Mouse (Mus musculus): ENCODE data around the gene Ptcd2.
A peak's percentile ranks its signal among the peaks of the same experiment; 100 is the strongest.
"Not testable (repeated sequence)": the region's sequence is repeated elsewhere in the genome, so short reads cannot be mapped to it uniquely, and the experiment has no call there.

Gene Ptcd2

DNA sequence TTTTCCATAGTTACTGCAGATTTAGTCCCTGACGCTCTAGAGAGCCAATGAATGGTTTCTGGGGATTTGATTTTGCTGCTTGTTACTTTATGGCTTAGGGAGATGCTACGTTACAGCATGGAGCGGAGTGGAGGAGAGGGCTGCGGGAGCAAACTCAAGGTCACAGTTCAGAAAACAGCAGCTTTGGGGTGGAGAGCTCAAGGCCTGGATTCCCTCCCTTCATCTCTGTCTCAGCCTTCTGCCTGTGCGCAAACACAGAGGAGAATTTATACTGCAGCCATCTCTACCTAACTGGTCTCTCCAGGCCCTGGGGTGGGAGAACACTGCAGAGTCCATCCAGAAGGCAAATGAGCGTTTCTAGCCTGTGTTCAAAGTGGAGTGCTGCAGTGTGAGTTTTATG lies 10.6 kb upstream of the Ptcd2 start:
- no peak for DNase-seq

DNA sequence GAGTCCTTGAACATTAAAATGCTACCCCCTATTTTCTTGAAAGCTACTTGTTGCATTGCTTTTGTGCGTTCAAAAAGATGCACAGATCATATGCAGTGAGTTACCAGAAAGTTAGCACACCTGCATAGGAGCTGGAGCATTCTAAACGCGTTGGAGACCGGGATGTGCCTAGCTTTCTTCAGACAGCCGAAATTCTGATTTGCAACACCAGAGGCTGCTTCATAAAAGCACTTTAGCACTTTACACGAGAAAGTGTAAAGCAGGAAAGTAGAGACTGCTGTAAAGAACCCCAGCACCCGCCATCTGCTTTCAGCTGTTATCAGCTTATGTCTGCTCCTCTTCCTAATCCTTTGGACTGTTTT lies 9.0 kb upstream of the Ptcd2 start:
- DNase-seq: no peak

DNA sequence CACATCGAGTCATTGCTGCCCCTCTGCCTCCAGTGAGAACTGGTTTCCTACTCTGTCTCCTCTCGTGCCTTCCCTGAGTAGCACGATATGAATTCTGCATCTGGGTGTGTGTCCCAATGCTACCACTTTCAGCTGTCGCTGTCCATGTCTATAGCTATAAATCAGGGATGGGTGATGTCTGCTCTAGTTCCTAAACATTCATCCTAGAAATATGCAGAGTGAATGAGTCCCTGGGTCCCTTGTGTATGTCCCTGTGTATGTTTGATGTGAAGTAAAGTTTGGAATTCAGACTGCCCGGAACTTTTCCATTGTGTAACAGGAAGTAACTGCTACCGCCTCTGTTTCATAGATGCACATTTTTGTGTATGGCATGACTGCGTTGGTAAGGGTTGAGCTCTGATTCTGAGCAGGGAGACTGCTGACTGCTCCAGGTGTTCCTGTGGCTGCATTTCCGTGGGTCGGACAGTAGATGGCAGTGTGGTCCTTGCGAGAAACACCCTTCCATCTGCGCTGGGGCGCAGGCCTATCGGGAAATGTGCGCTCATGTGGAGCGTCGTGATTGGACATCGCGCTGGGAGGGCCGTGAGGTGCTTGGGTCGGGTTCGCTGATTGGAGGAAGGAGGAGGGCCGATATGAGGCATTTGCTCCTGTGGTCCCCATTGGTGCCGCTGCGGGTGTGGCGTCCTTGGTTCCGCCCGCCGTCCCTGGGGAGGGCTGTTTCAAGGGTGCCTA lies 8.4 kb upstream of the Ptcd2 start:
- DNase-seq: peak; percentile 98

DNA sequence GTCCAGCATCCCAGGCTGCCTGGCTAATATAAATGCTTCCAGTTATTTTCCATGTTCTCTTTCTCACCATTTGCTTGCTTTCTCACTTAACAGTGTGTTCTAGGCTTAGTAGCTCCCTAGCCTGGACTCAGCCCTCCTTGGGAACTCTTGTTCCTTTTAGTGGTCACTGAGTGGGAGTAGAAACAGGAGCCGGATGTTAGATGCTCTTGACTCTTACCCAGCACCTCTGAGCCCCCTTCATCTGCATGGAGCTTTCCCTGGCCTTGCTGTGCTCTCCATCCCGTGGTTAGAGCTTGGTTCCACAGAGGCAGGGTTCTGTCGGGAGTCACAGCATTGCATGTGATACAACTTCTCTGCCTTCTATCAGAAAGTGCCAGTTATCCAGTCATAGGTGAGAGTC lies 7.1 kb upstream of the Ptcd2 start:
- no peak for DNase-seq

DNA sequence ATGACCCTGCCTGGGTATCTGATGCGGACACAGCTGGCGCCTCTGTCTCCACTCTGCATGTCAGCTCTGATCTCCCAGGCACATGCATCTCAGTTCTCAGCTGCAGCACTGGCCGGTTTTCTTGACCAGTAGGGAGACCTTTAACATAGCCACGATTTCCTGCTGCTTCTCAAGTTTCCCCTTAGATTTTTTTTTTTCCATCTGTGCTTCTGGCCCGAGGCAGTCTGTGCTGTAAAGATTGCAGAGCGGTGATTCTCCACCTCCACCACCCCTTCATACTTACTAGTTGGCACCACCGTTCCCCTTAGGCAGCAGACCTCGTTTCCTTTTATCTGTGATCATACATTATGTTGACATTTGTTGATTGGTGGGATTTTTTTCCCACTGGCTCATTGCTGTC lies 6.7 kb upstream of the Ptcd2 start:
- no peak for DNase-seq

DNA sequence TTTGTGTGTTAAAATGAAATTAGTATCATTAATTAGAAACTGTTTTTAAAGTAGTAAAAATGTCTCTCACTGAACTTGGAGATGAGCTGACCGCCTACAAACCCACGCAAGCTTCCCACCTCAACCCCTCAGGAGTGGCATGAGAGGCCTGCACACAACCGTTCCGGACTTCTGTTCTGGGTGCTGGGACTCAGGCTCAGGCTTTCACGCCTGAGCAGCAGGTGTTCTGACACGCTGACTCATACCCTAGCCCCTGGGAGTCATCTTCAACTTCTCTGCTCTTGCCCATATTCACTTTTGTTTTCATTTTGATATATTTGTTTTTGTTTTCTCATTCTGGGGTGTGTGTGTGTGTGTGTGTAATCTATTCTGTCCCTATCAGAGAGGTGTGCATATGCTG lies 5.5 kb upstream of the Ptcd2 start:
- no peak for DNase-seq

DNA sequence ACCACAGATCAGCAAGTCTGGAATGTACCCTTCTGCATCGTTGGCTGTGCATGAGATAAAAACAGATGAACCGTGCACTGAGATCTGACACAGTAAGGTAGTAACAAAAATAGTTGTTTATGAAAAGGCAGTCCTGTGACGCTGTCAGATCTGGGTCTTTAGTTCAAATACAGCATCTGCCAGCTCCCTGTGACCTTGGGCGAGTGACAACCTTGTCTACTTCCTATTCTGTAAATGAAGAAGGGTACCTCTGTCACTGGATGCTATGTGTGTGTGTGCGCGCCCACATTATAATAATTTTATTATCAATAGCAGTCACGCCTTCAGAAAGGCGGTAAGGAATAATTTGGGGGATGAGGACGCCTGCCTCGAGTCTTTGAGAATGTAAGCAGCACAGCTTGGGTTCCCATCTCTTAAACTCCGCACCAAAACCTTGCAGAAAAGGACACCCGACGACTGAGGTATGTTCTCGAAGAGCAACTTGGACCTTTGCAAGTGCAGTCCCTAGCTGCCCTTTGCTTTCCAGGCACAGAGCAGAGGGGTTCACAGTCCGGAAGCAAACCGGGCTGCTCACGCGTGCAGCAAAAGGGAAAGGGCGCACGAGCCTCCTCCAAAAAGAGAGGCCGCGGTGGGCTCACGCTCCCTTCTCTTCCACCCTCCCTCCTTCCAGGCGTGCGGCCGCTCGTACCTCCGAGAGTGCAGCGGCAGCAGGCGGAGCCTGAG lies 468 bp downstream of the Ptcd2 start:
- peak; percentile 24 for DNase-seq

DNA sequence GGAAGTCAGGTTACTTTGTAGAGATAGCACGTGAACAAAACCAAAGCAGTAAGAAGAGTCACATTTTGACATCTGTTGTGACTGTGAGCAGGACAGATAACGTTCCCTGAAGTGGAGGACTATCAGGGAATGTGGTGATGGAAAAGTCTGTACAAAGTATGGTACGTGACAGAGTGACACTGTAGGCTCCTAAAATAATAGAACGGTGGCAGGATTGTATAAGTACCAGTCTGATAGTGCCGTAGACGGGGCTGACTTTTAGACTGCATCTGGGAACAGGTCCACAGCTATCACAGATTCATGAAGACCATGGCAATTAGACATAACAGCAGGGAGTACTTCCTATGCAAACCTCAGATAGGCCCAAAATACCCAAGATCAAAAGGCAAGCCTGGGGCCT lies 3.0 kb downstream of the Ptcd2 start:
- no peak for DNase-seq

DNA sequence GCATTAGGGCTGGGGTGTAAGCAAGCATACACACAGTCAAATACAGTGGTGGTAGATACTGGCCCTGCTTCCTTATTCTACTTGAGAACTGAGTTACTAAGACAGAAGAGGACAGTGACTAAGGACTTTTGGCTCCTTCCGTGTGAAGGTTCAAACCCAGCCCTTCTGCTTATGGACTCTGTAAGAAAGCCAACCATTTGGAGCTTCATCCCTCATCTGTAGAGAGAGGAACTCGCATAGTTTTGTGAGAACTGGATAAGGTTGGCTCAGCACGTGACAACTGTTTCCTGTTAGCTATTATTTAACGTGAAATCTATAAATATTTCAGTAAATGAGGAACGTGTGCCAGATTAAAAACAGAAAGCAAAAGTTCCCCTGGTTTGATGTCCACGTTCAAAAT lies 7.0 kb downstream of the Ptcd2 start:
- no peak for DNase-seq

DNA sequence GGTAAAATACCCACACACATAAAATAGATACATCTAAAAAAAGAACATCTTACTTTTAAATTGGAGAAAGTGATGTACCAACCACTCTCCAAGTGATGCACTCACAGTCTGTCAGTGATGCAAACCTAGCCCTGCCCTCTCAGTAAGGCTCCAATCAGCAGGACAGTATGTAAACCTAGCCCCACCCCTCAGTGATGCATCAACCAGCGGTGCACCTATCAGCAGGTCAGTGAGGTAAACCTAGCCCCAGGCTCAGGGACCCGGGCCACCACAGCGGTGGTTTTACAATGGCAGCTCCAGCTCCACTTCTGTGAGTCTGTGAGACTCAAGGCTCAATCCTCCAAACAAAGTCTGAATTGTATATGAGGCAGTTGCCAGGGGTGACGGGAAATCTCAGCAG lies 13.2 kb downstream of the Ptcd2 start:
- DNase-seq: no peak

DNA sequence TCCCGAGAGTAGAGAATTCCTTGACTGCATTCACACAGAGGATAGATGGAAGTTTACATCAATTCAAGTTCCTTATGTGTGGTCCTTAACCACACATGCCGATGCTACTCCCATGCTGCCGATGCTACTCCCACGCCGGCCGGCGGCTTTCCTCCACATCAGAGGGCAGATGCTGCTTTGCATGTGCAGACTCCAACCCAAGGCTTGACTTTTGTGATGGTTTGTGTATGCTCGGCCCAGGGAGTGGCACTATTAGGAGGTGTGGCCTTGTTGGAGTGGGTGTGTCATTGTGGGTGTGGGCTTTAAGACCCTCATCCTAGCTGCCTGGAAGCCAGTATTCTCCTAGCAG lies 20.2 kb downstream of the Ptcd2 start:
- not testable (repeated sequence) for DNase-seq

DNA sequence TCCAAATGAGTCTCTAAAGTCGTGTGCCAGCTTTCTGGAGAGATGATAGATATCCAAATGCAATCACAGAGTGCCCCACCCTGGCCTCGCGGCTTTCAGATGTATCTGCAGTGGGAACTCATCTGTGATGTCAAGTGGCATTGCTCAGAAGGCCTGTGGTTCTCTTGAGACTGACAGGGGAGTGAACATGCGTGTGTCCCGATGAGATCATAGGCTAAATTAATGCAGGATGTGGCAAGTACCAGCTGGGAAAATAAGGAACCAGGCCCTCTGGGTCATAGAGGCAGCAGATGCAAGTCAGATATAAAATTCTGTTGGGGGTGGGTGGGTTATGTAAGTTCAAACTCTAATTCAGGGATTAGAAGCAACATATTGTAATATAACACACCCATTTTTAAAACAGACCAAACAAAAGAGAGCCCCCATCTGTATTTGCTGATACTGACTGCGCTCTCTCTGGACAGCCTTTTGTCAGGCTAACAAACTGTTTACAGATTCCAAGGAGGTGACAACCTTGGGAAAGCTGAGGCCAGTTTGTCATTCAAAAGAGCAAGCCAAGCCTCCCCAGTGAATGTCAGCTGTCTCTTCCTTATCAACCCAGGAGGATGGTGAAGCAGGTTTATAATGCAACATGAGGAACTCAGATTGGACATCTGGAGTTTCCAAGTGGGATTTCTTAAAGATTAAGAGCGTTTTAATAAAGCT lies 20.7 kb downstream of the Ptcd2 start:
- DNase-seq: no peak

DNA sequence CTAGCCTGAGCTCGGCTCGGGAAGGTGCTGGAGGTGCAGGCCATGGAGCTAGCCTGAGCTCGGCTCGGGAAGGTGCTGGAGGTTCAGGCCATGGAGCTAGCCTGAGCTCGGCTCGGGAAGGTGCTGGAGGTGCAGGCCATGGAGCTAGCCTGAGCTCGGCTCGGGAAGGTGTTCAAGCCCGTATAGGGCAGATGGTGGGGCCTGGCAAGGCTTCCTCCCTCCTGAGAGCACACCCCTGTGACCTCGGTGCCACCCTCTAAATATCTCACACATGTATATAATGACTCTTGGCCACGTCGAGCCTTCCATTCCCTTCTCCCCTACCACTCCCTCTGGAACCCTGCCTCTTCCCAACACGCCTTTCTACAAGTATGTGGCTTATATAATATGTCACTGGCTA lies 21.6 kb downstream of the Ptcd2 start:
- not testable (repeated sequence) for DNase-seq

DNA sequence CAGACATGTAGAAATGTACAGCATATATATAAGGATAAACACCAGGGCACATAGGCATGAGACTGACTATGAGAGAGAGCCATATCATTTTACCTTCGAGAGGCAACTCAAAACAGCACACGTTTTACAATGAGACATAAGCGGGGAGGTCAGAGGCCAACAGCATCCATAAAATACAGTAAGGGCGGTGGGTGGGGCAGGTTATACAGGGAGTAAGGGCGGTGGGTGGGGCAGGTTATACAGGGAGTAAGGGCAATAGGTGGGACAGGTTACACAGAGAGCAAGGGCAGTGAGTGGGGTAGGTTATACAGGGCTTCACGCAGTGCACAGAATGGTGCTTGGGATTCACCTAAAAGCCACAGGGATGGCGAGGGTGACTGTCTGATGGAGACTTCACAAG lies 24.1 kb downstream of the Ptcd2 start:
- DNase-seq: no peak

DNA sequence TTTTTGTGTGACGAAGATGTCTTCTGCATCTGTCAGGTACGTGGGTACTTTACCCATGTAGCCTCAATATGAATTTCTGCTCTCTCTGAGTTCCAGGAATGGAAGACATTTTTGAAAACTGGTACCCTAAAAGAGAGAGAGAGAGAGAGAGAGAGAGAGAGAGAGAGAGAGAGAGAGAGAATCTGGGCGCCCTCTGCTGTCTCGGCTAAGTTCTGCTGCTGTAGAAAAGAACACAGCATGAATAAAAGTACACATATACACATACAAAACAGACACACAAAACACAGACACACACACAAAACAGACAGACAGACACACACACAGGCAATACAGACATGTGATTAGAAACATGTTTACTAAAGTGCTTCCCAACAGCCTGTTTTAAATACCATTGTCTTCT lies 27.4 kb downstream of the Ptcd2 start:
- DNase-seq: no peak

DNA sequence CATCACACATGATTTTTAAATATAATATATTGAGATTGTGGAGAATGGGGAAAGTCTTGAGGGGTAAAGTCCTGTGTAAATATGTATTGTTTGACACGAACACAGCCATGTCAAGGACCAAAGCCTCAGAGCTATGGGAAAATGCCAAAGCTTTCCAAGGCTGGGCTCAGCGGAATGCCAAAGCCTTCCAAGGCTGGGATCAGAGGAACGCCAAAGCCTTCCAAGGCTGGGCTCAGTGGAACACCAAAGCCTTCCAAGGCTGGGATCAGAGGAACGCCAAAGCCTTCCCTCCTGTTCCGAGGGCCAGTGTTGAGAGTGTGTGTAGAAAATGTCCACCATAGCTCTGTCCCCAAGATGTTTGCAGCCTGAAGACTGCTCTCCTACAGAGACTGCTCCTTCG lies 28.1 kb downstream of the Ptcd2 start:
- DNase-seq: no peak

DNA sequence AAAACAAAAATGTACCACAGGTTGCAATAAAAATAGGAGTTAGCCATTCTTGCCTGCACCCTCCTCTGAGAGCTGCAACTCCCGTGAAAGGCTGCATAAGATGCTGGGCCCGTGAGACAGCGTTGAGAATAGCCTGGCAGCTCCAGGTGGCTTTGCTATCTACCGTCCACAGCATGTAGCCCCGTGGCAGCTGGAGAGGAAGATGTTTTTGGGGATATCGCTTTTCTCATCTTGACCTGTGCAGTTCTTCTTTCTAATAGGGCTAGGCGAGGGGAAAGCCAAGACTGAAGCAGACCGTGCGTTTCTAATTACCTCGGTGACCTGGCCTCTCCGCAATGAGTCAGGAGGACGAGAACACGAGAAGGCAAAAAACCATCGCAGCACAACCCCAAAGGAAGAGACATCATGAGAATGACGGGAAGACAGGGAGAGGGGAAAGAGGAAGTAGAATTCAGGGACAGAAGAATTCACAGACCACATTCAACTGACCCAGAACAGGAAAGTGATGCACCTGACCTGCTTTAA lies 29.8 kb downstream of the Ptcd2 start:
- no peak for DNase-seq

DNA sequence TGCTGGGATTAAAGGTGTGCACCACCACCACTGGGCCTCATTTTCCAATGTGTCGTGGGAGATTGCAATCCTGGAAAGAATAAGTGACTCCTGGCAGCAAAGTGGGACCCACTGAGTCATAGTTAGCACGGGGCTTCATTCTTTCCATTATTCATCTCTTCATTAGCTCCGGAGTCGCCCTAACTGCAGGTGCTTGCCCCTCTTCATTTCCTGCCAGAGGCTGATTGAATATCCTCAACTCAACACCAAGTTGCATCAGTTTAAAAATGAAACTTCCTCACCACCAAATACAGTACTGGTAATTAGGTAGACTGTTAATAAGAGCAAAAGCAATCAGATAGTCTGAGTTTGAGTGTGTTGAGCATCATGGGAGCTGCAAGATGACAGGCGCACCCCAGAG lies 30.4 kb downstream of the Ptcd2 start:
- no peak for DNase-seq

DNA sequence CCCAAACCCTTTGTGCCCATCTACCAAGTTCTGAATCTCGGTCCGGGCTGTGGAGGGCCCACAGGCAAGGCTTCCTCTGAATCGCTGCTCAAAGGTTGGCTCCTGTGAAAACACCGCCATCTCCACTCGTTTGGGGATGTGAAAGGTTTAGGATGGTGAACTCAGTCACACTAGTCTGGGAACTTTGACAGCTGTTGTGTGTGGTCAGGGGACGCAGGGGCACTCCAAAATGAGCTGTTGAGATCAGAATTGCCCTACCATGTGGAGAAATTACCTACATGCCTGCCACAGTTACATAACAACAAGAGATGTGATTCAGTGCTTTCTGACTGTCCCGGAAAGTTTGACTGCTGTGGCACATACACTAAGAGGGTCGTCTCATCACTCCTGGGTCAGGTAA lies 36.1 kb downstream of the Ptcd2 start:
- no peak for DNase-seq

DNA sequence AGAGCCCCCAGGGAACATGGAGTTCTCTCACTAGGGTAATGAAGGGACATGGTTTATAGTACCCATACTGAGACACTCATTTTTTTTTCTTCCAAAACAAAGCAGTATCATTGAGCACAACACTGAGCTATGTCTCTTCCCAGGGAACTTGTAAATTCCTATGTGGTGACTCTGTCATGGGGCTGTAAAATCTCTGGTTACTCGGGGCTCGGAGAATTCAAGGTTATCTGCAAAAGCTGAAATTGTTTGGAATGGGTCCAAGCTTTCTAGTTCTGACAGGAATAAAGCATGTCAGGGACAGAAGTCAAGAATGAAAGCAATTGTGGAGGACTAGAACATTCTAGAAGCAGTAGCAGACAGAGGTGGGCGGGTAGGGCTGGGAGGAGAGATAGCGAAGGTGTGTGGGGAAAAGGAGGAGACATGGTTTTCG lies 36.6 kb downstream of the Ptcd2 start:
- DNase-seq: no peak

DNA sequence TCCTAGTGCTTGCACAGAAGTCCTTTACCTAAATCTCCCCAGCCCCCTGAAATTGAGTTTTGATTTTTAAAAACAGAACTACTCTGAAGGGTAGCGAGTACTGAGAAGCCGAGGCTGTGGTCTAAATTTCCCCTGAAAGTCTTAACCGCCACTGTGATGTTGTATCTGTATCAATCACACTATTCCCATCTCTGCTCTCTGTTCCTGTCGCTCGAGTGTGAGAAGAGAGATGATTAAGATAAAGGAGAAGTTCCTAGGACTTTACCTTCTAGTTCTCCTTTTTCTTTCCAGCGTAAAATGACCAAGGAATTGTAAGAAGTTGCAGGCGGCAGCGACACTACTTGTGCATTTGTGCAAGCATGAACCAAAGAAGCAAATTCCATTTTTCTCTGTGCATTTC lies 38.3 kb downstream of the Ptcd2 start:
- no peak for DNase-seq

DNA sequence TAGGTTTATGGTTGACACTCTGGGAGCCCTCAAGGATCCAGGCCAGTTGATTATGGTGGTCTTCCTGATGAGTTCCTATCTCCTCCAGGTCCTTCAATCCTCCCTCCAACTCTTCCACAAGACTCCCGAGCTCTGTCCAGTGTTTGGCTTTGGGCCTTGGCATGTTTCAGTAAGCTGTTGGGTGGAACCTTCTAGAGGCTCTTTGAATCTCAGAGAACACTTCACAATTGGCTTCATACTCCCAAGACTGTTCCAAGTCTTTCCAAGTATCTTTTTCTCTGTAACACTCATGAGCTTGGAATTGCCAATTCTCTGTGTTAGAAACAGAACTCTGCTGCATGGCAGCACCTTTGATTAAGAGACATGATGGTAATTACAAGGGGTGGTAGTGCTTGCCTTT lies 39.3 kb downstream of the Ptcd2 start:
- DNase-seq: no peak

DNA sequence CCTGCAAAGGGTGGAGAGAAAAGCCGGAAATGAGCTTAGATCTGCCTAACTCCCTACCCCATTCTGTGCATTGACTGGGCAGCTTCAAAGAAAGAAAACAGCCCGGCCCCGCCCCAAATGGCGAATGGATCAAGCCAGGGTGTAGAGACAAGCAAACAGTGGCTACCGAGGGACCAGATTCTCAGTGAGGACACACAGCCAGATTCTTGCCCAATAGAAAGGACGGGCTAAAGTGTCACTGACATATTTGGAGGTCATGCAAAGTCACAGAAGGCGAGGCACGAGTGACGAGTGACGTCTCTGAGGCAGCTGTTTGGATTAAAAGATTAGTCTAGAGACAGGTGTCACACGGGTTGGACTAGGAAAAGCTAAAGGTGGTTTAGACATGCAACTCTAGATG lies 40.1 kb downstream of the Ptcd2 start:
- no peak for DNase-seq

DNA sequence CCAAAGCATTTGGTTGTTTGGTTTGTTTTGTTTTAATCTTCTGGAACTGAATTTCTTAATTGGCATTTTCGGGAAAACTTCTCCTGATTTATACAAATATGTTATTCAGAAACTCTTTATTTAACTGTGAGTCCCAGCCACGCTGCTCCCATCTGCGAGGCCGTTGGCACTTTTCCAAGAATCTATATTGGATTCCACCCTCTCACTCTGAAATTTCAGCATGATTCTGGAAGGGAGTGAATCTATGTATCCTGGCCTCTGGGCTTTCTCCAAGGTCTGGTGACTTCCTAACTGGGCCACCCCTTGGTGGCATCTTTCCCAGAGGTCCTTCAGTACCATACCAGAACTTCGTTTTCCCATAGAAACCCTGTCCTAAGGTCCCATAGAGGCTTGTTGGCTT lies 40.7 kb downstream of the Ptcd2 start:
- no peak for DNase-seq
